Mouse (Mus musculus) liver, adult 2 months (tissue): ENCODE measurements around the gene Apoe. TPM values are rescaled to one million over a fixed set of nuclear protein-coding genes. Genes with fewer than 3 reads are reported as not detected.

Experiments used
- DNase-seq: peaks from one replicate; pipeline ENCODE4 v3.0.0-alpha.2; 2011; ENCODE audit warnings: low read depth, low spot score; ENCODE audit errors: extremely low read depth
- H3K27ac ChIP-seq: fragments of 200-500 bp; replicated peaks from 2 replicates; pipeline ENCODE4 v1.5.1; 2012; ENCODE audit warnings: low read depth, mild to moderate bottlenecking, control low read depth, inconsistent platforms, low read length; ENCODE audit not compliant: insufficient read depth
- H3K27me3 ChIP-seq: fragments of 200-500 bp; 2 replicates; pipeline ENCODE4 v1.6.1; 2012; ENCODE audit warnings: mild to moderate bottlenecking, moderate library complexity, low read length, inconsistent platforms; ENCODE audit not compliant: control insufficient read depth, insufficient read depth
- H3K36me3 ChIP-seq: fragments of 200-500 bp; 2 replicates; pipeline ENCODE4 v1.6.1; 2012; ENCODE audit warnings: low read length, inconsistent platforms; ENCODE audit not compliant: control insufficient read depth, insufficient read depth
- H3K4me1 ChIP-seq: fragments of 200-500 bp; 2 replicates; pipeline ENCODE4 v1.6.1; 2011; ENCODE audit warnings: low read length; ENCODE audit not compliant: control insufficient read depth, insufficient read depth
- H3K4me3 ChIP-seq: fragments of 200-500 bp; 2 replicates; pipeline ENCODE4 v1.5.1; 2011; ENCODE audit warnings: low read depth, mild to moderate bottlenecking, control low read depth, low read length, moderate library complexity; ENCODE audit not compliant: insufficient read depth
- H3K79me2 ChIP-seq: fragments of 200-500 bp; 2 replicates; pipeline ENCODE4 v1.6.1; 2012; ENCODE audit warnings: inconsistent platforms, mild to moderate bottlenecking, low read length, moderate library complexity; ENCODE audit not compliant: control insufficient read depth, insufficient read depth
- H3K9ac ChIP-seq: fragments of 200-500 bp; 2 replicates; pipeline ENCODE4 v1.6.1; 2012; ENCODE audit warnings: low read depth, mild to moderate bottlenecking, control low read depth, inconsistent platforms, low read length
- CTCF ChIP-seq: fragments of 200-500 bp; IDR thresholded peaks from 2 replicates; pipeline ENCODE4 v1.5.1; 2011; ENCODE audit warnings: low read depth, low read length, control low read depth
- POLR2A ChIP-seq: fragments of 200-500 bp; IDR thresholded peaks from 2 replicates; pipeline ENCODE4 v1.6.1; 2011; ENCODE audit warnings: low read length, control low read depth; ENCODE audit not compliant: insufficient read depth; ENCODE audit errors: extremely low read depth
- WGBS: fragments of 180-500 bp; shearing (Covaris S2); methylation state at CpG from one replicate; pipeline ENCODE4 v1.1.7; 2018; 5-methylcytosine and 5-hydroxymethylcytosine counted together
- polyA plus RNA-seq: library from polyadenylated mRNA; depleted of rRNA; stranded (reverse); fragments of >200 nt; gene quantifications from 2 replicates; pipeline ENCODE4 v1.2.3, GENCODE M21; 2012; rRNA removed
- total RNA-seq: library from RNA; depleted of rRNA; stranded (reverse); fragments of >200 nt; gene quantifications from 2 replicates; pipeline ENCODE4 v1.2.3, GENCODE M21; 2014; rRNA removed

The Apoe gene
- total and polyA plus RNA-seq, 2 experiments: 25,019 to 39,394 TPM

DNA sequence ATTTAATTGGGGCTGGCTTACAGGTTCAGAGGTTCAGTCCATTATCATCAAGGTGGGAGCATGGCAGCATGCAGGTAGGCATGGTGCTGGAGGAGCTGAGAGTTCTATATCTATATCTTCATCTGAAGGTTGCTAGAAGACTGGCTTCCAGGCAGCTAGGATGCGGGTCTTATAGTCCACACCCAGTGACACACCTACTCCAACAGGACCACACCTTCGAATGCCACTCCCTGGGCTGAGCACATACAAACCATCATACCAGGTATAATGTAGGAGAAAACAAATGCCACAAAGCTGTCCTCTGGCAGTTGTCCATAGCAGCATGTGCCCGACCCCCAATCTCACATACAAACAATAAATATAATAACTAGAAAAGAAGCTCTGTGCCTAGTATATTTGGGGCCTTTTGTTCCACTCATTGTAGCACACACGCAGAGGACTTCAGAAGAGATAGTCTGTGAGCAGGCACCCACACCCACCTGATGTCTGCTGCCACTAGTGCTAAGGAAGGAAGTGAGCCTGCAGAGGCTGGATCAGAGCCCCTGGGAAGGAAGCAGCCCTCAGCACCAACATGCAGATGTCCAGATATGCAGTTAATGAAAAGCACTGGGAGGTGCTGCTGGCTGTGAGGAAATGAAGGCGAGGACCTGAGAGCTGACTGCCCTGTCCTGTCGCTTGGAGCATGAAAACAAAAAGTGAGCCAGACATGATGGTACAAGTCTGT is 47.8 kb downstream of the Apoe start:
- WGBS: 83% methylated on average over 6 of the region's 6 CpGs
- no peaks in the 10 kb centered on the region for H3K4me1 ChIP-seq
- TF ChIP-seq CTCF (no peak), POLR2A (no peak)
- DNase-seq: no peak
- H3K27me3 ChIP-seq: no peaks in the 10 kb centered on the region
- no peak overlapping the region for H3K27ac ChIP-seq
- H3K4me3 ChIP-seq: no peak overlapping the region
- H3K9ac ChIP-seq: no peak overlapping the region
- H3K36me3 ChIP-seq: peaks cover 25% of the 10 kb centered on the region; the same call in 1 of the 2 replicates
- peaks cover 7% of the 10 kb centered on the region; the same call in 1 of the 2 replicates for H3K79me2 ChIP-seq

Other genes with a start within 250 kb of the Apoe start
- gene Mark4, start 240.4 kb downstream of the Apoe start, total RNA-seq: 1.8 and 2.8 TPM in 2 replicates
- 4.9 and 6.4 TPM in 2 replicates for gene Mark4, start 240.4 kb downstream of the Apoe start, polyA plus RNA-seq
- 2.1 and 2.2 TPM in 2 replicates for gene Exoc3l2, start 235.9 kb downstream of the Apoe start, total RNA-seq
- 5.1 and 5.8 TPM in 2 replicates for gene Exoc3l2, start 235.9 kb downstream of the Apoe start, polyA plus RNA-seq
- gene Bloc1s3, start 190.8 kb downstream of the Apoe start, total RNA-seq: 2.8 and 3.9 TPM in 2 replicates
- gene Bloc1s3, start 190.8 kb downstream of the Apoe start, polyA plus RNA-seq: 6.2 and 7.3 TPM in 2 replicates
- 19.9 and 25.5 TPM in 2 replicates for gene Trappc6a, start 190.8 kb downstream of the Apoe start, total RNA-seq
- 58.0 and 58.2 TPM in 2 replicates for gene Trappc6a, start 190.8 kb downstream of the Apoe start, polyA plus RNA-seq
- not detected in 2 replicates for gene Nkpd1, start 181.3 kb downstream of the Apoe start, total RNA-seq
- gene Nkpd1, start 181.3 kb downstream of the Apoe start, polyA plus RNA-seq: not detected in 2 replicates
- 25.0 and 25.6 TPM in 2 replicates for gene Ppp1r37, start 136.1 kb downstream of the Apoe start, total RNA-seq
- 82.3 and 84.2 TPM in 2 replicates for gene Ppp1r37, start 136.1 kb downstream of the Apoe start, polyA plus RNA-seq
- gene Zfp296, start 121.9 kb downstream of the Apoe start, total RNA-seq: 0.40 and 0.83 TPM in 2 replicates
- 0.93 and 1.3 TPM in 2 replicates for gene Zfp296, start 121.9 kb downstream of the Apoe start, polyA plus RNA-seq
- 31.2 and 40.1 TPM in 2 replicates for gene Gemin7, start 121.6 kb downstream of the Apoe start, total RNA-seq
- gene Gemin7, start 121.6 kb downstream of the Apoe start, polyA plus RNA-seq: 60.2 and 61.6 TPM in 2 replicates
- gene Clasrp, start 94.7 kb downstream of the Apoe start, total RNA-seq: 4.9 and 5.3 TPM in 2 replicates
- 18.0 and 24.8 TPM in 2 replicates for gene Clasrp, start 94.7 kb downstream of the Apoe start, polyA plus RNA-seq
- 1.3 and 2.3 TPM in 2 replicates for gene Relb, start 69.8 kb downstream of the Apoe start, total RNA-seq
- 1.5 and 3.3 TPM in 2 replicates for gene Relb, start 69.8 kb downstream of the Apoe start, polyA plus RNA-seq
- 49.8 and 77.8 TPM in 2 replicates for gene Clptm1, start 34.2 kb downstream of the Apoe start, total RNA-seq
- 67.3 and 79.9 TPM in 2 replicates for gene Clptm1, start 34.2 kb downstream of the Apoe start, polyA plus RNA-seq
- gene Apoc2, start 21.2 kb downstream of the Apoe start, total RNA-seq: 283 and 389 TPM in 2 replicates
- 221 and 425 TPM in 2 replicates for gene Apoc2, start 21.2 kb downstream of the Apoe start, polyA plus RNA-seq
- 38.2 and 45.8 TPM in 2 replicates for gene Gm44805, start 17.8 kb downstream of the Apoe start, total RNA-seq
- gene Gm44805, start 17.8 kb downstream of the Apoe start, polyA plus RNA-seq: 86.3 and 159 TPM in 2 replicates
- 2,758 and 2,845 TPM in 2 replicates for gene Apoc4, start 17.7 kb downstream of the Apoe start, total RNA-seq
- 3,664 and 4,159 TPM in 2 replicates for gene Apoc4, start 17.7 kb downstream of the Apoe start, polyA plus RNA-seq
- 7,017 and 7,765 TPM in 2 replicates for gene Apoc1, start 6.5 kb downstream of the Apoe start, total RNA-seq
- 5,801 and 8,240 TPM in 2 replicates for gene Apoc1, start 6.5 kb downstream of the Apoe start, polyA plus RNA-seq
- gene Tomm40, start 16.2 kb upstream of the Apoe start, total RNA-seq: 22.3 and 26.9 TPM in 2 replicates
- 48.7 and 56.2 TPM in 2 replicates for gene Tomm40, start 16.2 kb upstream of the Apoe start, polyA plus RNA-seq
- 17.8 and 18.9 TPM in 2 replicates for gene Nectin2, start 51.3 kb upstream of the Apoe start, total RNA-seq
- gene Nectin2, start 51.3 kb upstream of the Apoe start, polyA plus RNA-seq: 57.4 and 68.7 TPM in 2 replicates
- gene Bcam, start 71.8 kb upstream of the Apoe start, total RNA-seq: 2.3 and 2.5 TPM in 2 replicates
- gene Bcam, start 71.8 kb upstream of the Apoe start, polyA plus RNA-seq: 4.8 and 5.4 TPM in 2 replicates
- 17.4 and 17.8 TPM in 2 replicates for gene Cblc, start 97.6 kb upstream of the Apoe start, total RNA-seq
- gene Cblc, start 97.6 kb upstream of the Apoe start, polyA plus RNA-seq: 23.0 and 23.5 TPM in 2 replicates
- 3.0 and 7.4 TPM in 2 replicates for gene Bcl3, start 123.6 kb upstream of the Apoe start, total RNA-seq
- gene Bcl3, start 123.6 kb upstream of the Apoe start, polyA plus RNA-seq: 72.8 and 76.8 TPM in 2 replicates
- gene Gm19345, start 152.8 kb upstream of the Apoe start, total RNA-seq: not detected in 2 replicates
- gene Gm19345, start 152.8 kb upstream of the Apoe start, polyA plus RNA-seq: 0.11 TPM in 1 of 2 replicates, not detected in the other
- gene Ceacam16, start 162.1 kb upstream of the Apoe start, total RNA-seq: 0.09 and 0.34 TPM in 2 replicates
- 0.09 and 0.11 TPM in 2 replicates for gene Ceacam16, start 162.1 kb upstream of the Apoe start, polyA plus RNA-seq
- gene Ceacam19, start 188.8 kb upstream of the Apoe start, total RNA-seq: not detected in 2 replicates
- not detected in 2 replicates for gene Ceacam19, start 188.8 kb upstream of the Apoe start, polyA plus RNA-seq
- gene Pvr, start 222.0 kb upstream of the Apoe start, total RNA-seq: 5.1 and 7.6 TPM in 2 replicates
- 3.4 and 6.8 TPM in 2 replicates for gene Pvr, start 222.0 kb upstream of the Apoe start, polyA plus RNA-seq